Mouse (Mus musculus) G1E (cell line): ENCODE data around the gene Hoxa7. TPM values are rescaled to one million over a fixed set of nuclear protein-coding genes. Genes with fewer than 3 reads are reported as not detected.

Experiments
- ATAC-seq: 2 replicates; pipeline ENCODE4 v1.8.0; 2016; ENCODE audit warnings: mild to moderate bottlenecking; ENCODE audit not compliant: insufficient number of reproducible peaks, poor library complexity, low FRiP score, severe bottlenecking; ENCODE audit errors: extremely low read depth
- DNase-seq: peaks from one replicate; pipeline ENCODE4 v3.0.0; 2012; ENCODE audit warnings: low spot score
- H3K27me3 ChIP-seq: 2 replicates; pipeline ENCODE4 v1.6.1; 2012; ENCODE audit warnings: mild to moderate bottlenecking, low read length, inconsistent platforms; ENCODE audit not compliant: insufficient read depth
- H3K36me3 ChIP-seq: replicated peaks from 2 replicates; pipeline ENCODE3; 2012; ENCODE audit warnings: mild to moderate bottlenecking, inconsistent platforms
- H3K4me1 ChIP-seq: 2 replicates; pipeline ENCODE4 v1.6.1; 2012; ENCODE audit warnings: low read depth, low read length, inconsistent platforms, mixed read lengths; ENCODE audit not compliant: insufficient read depth
- H3K4me3 ChIP-seq: 2 replicates; pipeline ENCODE4 v1.5.1; 2012; ENCODE audit warnings: low read depth, mild to moderate bottlenecking, inconsistent platforms, low read length, moderate library complexity, mixed read lengths
- H3K9me3 ChIP-seq: replicated peaks from 2 replicates; pipeline ENCODE4 v1.6.1; 2012; ENCODE audit warnings: inconsistent platforms
- CTCF ChIP-seq: IDR thresholded peaks from 2 replicates; pipeline ENCODE4 v1.5.1; 2012; ENCODE audit warnings: low read depth, low read length, inconsistent platforms, mixed read lengths
- GATA1 ChIP-seq: IDR thresholded peaks from 2 replicates; pipeline ENCODE4 v1.6.1; 2012; ENCODE audit warnings: borderline replicate concordance, low read length, inconsistent platforms, mixed read lengths
- GATA2 ChIP-seq: IDR thresholded peaks from 2 replicates; pipeline ENCODE4 v1.6.1; 2012; ENCODE audit warnings: low read depth, low read length, inconsistent platforms, borderline replicate concordance
- POLR2AphosphoS5 ChIP-seq: IDR thresholded peaks from 2 replicates; pipeline ENCODE4 v1.6.1; 2012; ENCODE audit warnings: low read depth, low read length, inconsistent platforms; ENCODE audit not compliant: insufficient replicate concordance
- TAL1 ChIP-seq: conservative IDR thresholded peaks from 2 replicates; pipeline ENCODE4 v1.6.1; 2012; ENCODE audit warnings: low read depth, low read length, inconsistent platforms, mixed read lengths
- polyA plus RNA-seq: library from polyadenylated mRNA; stranded (reverse); fragments of >175 nt; gene quantifications from 2 replicates; pipeline ENCODE4 v1.2.3, GENCODE M21; 2012
- total RNA-seq, 2 experiments: library from RNA; stranded (forward) in 1 of 2; stranded (reverse) in 1 of 2; fragments of 200-1000 nt in 1 of 2; fragments of >200 nt in 1 of 2; fragmentation: Nextera tagmentation in 1 of 2; gene quantifications; 2 replicates each; pipeline ENCODE4 v1.2.3; 2014 to 2017

Hoxa7 gene
- total and polyA plus RNA-seq, 3 experiments, result 0.11 to 0.66 TPM; not detected in 1

GRCm38 (mm10) chr6:52205221-52205620 is 16.4 kb downstream of the Hoxa7 start:
- H3K36me3 ChIP-seq, result no peaks in the 10 kb centered on the region
- no peak for ATAC-seq
- H3K9me3 ChIP-seq, result peaks cover 13% of the 10 kb centered on the region
- TF ChIP-seq CTCF (no peak), GATA1 (no peak), TAL1 (no peak), POLR2AphosphoS5 (no peak), GATA2 (no peak)
- no peak overlapping the region for H3K4me3 ChIP-seq
- no peaks in the 10 kb centered on the region for H3K4me1 ChIP-seq
- DNase-seq, result no peak
- peaks cover 14% of the 10 kb centered on the region; the same call in 1 of the 2 replicates for H3K27me3 ChIP-seq

GRCm38 (mm10) chr6:52204050-52204752 is 17.5 kb downstream of the Hoxa7 start, which contains the start of gene Hoxa5:
TSS of gene Hoxa5 (minus strand) at chr6:52204587.
- DNase-seq (no peak), ATAC-seq (no peak)
- H3K4me3 ChIP-seq, result no peak within 1 kb of the TSS; the same call in 1 of the 2 replicates
- H3K36me3 ChIP-seq, result no peaks in the 10 kb centered on the region
- H3K27me3 ChIP-seq, result peaks cover 12% of the 10 kb centered on the region; the same call in 1 of the 2 replicates
- no peaks in the 10 kb centered on the region for H3K4me1 ChIP-seq
- no peak for TF ChIP-seq GATA2
- TF ChIP-seq POLR2AphosphoS5, result no peak
- TF ChIP-seq GATA1, result no peak
- TF ChIP-seq TAL1, result no peak
- TF ChIP-seq CTCF, result no peak
- peaks cover 13% of the 10 kb centered on the region for H3K9me3 ChIP-seq

- ATAC-seq (no peak), DNase-seq (no peak)
- Histone ChIP-seq H3K27me3 (peaks cover 11% of the 10 kb centered on the region; the same call in 1 of the 2 replicates), H3K36me3 (no peaks in the 10 kb centered on the region), H3K9me3 (peaks cover 13% of the 10 kb centered on the region), H3K4me3 (no peak overlapping the region), H3K4me1 (no peaks in the 10 kb centered on the region)
- TF ChIP-seq GATA2 (no peak), POLR2AphosphoS5 (no peak), GATA1 (no peak), CTCF (no peak), TAL1 (no peak)
These were observed 18.1 kb downstream of the Hoxa7 start for GRCm38 (mm10) chr6:52203371-52204049.

- H3K9me3 ChIP-seq, result peaks cover 13% of the 10 kb centered on the region
- DNase-seq, result no peak
- ATAC-seq, result no peak
- no peaks in the 10 kb centered on the region for H3K4me1 ChIP-seq
- H3K4me3 ChIP-seq, result no peak overlapping the region
- H3K36me3 ChIP-seq, result no peaks in the 10 kb centered on the region
- peaks cover 10% of the 10 kb centered on the region; the same call in 1 of the 2 replicates for H3K27me3 ChIP-seq
- TF ChIP-seq GATA2 (no peak), GATA1 (no peak), POLR2AphosphoS5 (no peak), CTCF (no peak), TAL1 (no peak)
These were observed 18.6 kb downstream of the Hoxa7 start for GRCm38 (mm10) chr6:52203121-52203370.

GRCm38 (mm10) chr6:52202362-52203120 is 19.1 kb downstream of the Hoxa7 start:
- Histone ChIP-seq H3K27me3 (peaks cover 10% of the 10 kb centered on the region; the same call in 1 of the 2 replicates), H3K9me3 (peaks cover 13% of the 10 kb centered on the region), H3K36me3 (no peaks in the 10 kb centered on the region), H3K4me1 (no peaks in the 10 kb centered on the region), H3K4me3 (no peak overlapping the region)
- ATAC-seq (no peak), DNase-seq (no peak)
- TF ChIP-seq GATA1 (no peak), POLR2AphosphoS5 (no peak), GATA2 (no peak), CTCF (no peak), TAL1 (no peak)
